Mouse (Mus musculus) splenic B cell, adult 2 months (primary cell): Measurements from ENCODE around the gene Ptger1.

Source experiments
- DNase-seq: peaks from one replicate; pipeline ENCODE4 v3.0.0-alpha.2; 2011; ENCODE audit warnings: low read depth, low spot score
- H3K27me3 ChIP-seq: 2 replicates; pipeline ENCODE4 v1.6.1; 2012; ENCODE audit warnings: mild to moderate bottlenecking, low read length, moderate library complexity, mixed read lengths; ENCODE audit not compliant: control insufficient read depth, poor library complexity, insufficient read depth, severe bottlenecking
- H3K36me3 ChIP-seq: 2 replicates; pipeline ENCODE4 v1.6.1; 2012; ENCODE audit warnings: mild to moderate bottlenecking, low read length, moderate library complexity, mixed read lengths; ENCODE audit not compliant: control insufficient read depth, poor library complexity, insufficient read depth, severe bottlenecking

The Ptger1 gene

GRCm38 (mm10) chr8:83668010-83668916 lies 1.8 kb downstream of the Ptger1 start:
- peak; percentile 69 for DNase-seq
- H3K36me3 ChIP-seq = peaks cover 4% of the 10 kb centered on the region; the same call in 1 of the 2 replicates
- no peaks in the 10 kb centered on the region for H3K27me3 ChIP-seq

- Histone ChIP-seq H3K36me3 (peaks cover 6% of the 10 kb centered on the region; the same call in 1 of the 2 replicates), H3K27me3 (no peaks in the 10 kb centered on the region)
Measured at GRCm38 (mm10) chr8:83669013-83669412, 2.5 kb downstream of the Ptger1 start.

GRCm38 (mm10) chr8:83672936-83673335 lies 6.5 kb downstream of the Ptger1 start:
- Histone ChIP-seq H3K36me3 (peaks cover 8% of the 10 kb centered on the region; the same call in 1 of the 2 replicates), H3K27me3 (no peaks in the 10 kb centered on the region)
- DNase-seq = no peak

More at GRCm38 (mm10) chr8:83669013-83669412, 2.5 kb downstream of the Ptger1 start:
- DNase-seq = no peak

- peaks cover 13% of the 10 kb centered on the region for H3K36me3 ChIP-seq
- DNase-seq = no peak
- no peaks in the 10 kb centered on the region for H3K27me3 ChIP-seq
Measured at GRCm38 (mm10) chr8:83674497-83674896, 8.0 kb downstream of the Ptger1 start.

- peaks cover 25% of the 10 kb centered on the region for H3K36me3 ChIP-seq
- H3K27me3 ChIP-seq = no peaks in the 10 kb centered on the region
- no peak for DNase-seq
Measured at GRCm38 (mm10) chr8:83679866-83680265, 13.4 kb downstream of the Ptger1 start.

GRCm38 (mm10) chr8:83680603-83681002 lies 14.1 kb downstream of the Ptger1 start:
- Histone ChIP-seq H3K36me3 (peaks cover 29% of the 10 kb centered on the region), H3K27me3 (no peaks in the 10 kb centered on the region)
- DNase-seq = no peak

- DNase-seq = no peak
- Histone ChIP-seq H3K36me3 (peaks cover 29% of the 10 kb centered on the region), H3K27me3 (no peaks in the 10 kb centered on the region)
Measured at GRCm38 (mm10) chr8:83681099-83681498, 14.6 kb downstream of the Ptger1 start.

- no peak for DNase-seq
- peaks cover 21% of the 10 kb centered on the region for H3K36me3 ChIP-seq
- H3K27me3 ChIP-seq = no peaks in the 10 kb centered on the region
Measured at GRCm38 (mm10) chr8:83684517-83684916, 18.0 kb downstream of the Ptger1 start.

GRCm38 (mm10) chr8:83689264-83689663 lies 22.8 kb downstream of the Ptger1 start:
- DNase-seq = no peak
- H3K36me3 ChIP-seq = peaks cover 16% of the 10 kb centered on the region
- no peaks in the 10 kb centered on the region for H3K27me3 ChIP-seq

GRCm38 (mm10) chr8:83693609-83694236 lies 27.2 kb downstream of the Ptger1 start:
- peak; percentile 28 for DNase-seq
- Histone ChIP-seq H3K36me3 (peaks cover 11% of the 10 kb centered on the region; the same call in 1 of the 2 replicates), H3K27me3 (no peaks in the 10 kb centered on the region)

- H3K27me3 ChIP-seq = no peaks in the 10 kb centered on the region
- DNase-seq = no peak
- H3K36me3 ChIP-seq = peaks cover 11% of the 10 kb centered on the region; the same call in 1 of the 2 replicates
Measured at GRCm38 (mm10) chr8:83694369-83695160, 28.1 kb downstream of the Ptger1 start.

GRCm38 (mm10) chr8:83695351-83696106 lies 29.1 kb downstream of the Ptger1 start:
- no peaks in the 10 kb centered on the region for H3K27me3 ChIP-seq
- peak; percentile 72 for DNase-seq
- H3K36me3 ChIP-seq = peaks cover 8% of the 10 kb centered on the region; the same call in 1 of the 2 replicates

GRCm38 (mm10) chr8:83697374-83698220 lies 31.1 kb downstream of the Ptger1 start:
- Histone ChIP-seq H3K36me3 (no peaks in the 10 kb centered on the region), H3K27me3 (no peaks in the 10 kb centered on the region)
- no peak for DNase-seq
